Mouse (Mus musculus): ENCODE measurements around the gene Zhx3.

DNA sequence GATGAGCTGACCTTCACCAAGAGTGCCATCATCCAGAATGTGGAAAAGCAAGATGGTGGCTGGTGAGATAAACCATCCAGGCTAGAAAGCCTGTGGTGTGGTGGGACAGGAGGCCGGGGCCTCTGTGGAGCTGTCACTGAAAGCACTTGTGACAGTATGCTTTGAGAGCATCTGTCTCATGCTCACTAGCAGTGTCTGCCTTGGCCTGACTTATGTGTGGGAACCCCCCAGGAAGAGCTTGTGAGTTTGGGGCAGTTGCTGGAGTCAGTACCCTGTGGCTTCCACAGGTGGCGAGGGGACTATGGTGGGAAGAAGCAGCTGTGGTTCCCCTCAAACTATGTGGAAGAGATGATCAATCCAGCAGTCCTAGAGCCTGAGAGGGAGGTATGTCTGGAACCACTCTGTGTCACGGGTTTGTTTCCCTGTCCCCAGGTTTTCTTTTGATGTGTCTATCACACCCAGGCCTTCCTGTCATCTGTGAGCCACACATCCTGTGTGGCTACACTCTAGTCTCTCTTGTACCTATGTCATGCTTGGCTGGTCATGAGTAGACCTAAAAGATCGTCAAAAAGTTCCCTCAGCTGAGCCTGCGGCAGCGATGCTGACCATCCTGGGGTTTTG lies 116.1 kb downstream of the Zhx3 start:
- TF ChIP-seq CTCF (IDR thresholded peaks at IDR 0.05; ENCODE audit: insufficient read depth, low read length) (no peak), POLR2A (IDR thresholded peaks at IDR 0.05; ENCODE audit: borderline replicate concordance, extremely low read depth, low read depth, low read length) (no peak)

All from lung, adult 2 months (tissue).